Mouse (Mus musculus) cerebellum, adult 2 months (tissue): ENCODE measurements around the gene Ncln.

ENCODE experiments used
- CTCF ChIP-seq: fragments of 200-500 bp; IDR thresholded peaks from 2 replicates; pipeline ENCODE4 v1.5.1; 2011; ENCODE audit warnings: low read depth, mild to moderate bottlenecking, control low read depth, low read length, moderate library complexity, borderline replicate concordance; ENCODE audit not compliant: insufficient read depth
- POLR2A ChIP-seq: fragments of 200-500 bp; IDR thresholded peaks from 2 replicates; pipeline ENCODE4 v1.6.1; 2011; ENCODE audit warnings: low read length, control low read depth, borderline replicate concordance; ENCODE audit not compliant: insufficient read depth

GRCm38 (mm10) chr10:81456983-81457563 lies 39.1 kb downstream of the Ncln start:
- TF ChIP-seq POLR2A (no peak), CTCF (no peak)
